Mouse (Mus musculus): Measurements from ENCODE around the gene Def6.

- TF ChIP-seq CTCF (conservative IDR thresholded peaks at IDR 0.05 in 1 of 2, IDR thresholded peaks at IDR 0.05 in 1 of 2; ENCODE audit: low read depth in 2 of 2, low read length in 2 of 2) (no peak), ZKSCAN1 (IDR thresholded peaks at IDR 0.05; ENCODE audit: borderline replicate concordance, low read depth, low read length) (no peak), UBTF (IDR thresholded peaks at IDR 0.05; ENCODE audit: low read depth, low read length) (no peak), TCF12 (IDR thresholded peaks at IDR 0.05; ENCODE audit: low read depth, low read length) (no peak), MEF2A (IDR thresholded peaks at IDR 0.05; ENCODE audit: borderline replicate concordance, low read depth, low read length) (no peak), POLR2A (IDR thresholded peaks at IDR 0.05; ENCODE audit: low read depth, low read length) (no peak), USF1 (IDR thresholded peaks at IDR 0.05; ENCODE audit: low read depth, low read length) (no peak), USF2 (conservative IDR thresholded peaks at IDR 0.05; ENCODE audit: low read depth, low read length) (no peak), RAD21 (IDR thresholded peaks at IDR 0.05; ENCODE audit: low read depth, low read length) (no peak), NRF1 (IDR thresholded peaks at IDR 0.05; ENCODE audit: low read depth, low read length) (no peak), RCOR1 (conservative IDR thresholded peaks at IDR 0.05; ENCODE audit: low read depth, low read length) (no peak)
Measured at GRCm38 (mm10) chr17:28254804-28255203, 47.2 kb downstream of the Def6 start.
